Mouse (Mus musculus) myocyte (in vitro differentiated cells): ENCODE measurements at regions not wholly inside any gene's neighbourhood (a gene's known extent, or its start where the extent isn't known, plus 50 kb on each side); places are given as distances from the start of the nearest gene placed in this dataset.

Experiments used
- H3K27me3 ChIP-seq: one replicate; pipeline ENCODE4 v1.6.1; 2011; ENCODE audit not compliant: control insufficient read depth, insufficient read depth, insufficient read length
- H3K36me3 ChIP-seq: one replicate; pipeline ENCODE4 v1.6.1; 2011; ENCODE audit not compliant: control insufficient read depth, insufficient read depth
- H3K4me2 ChIP-seq: one replicate; pipeline ENCODE4 v1.6.1; 2011; ENCODE audit warnings: low read depth, control low read depth
- H3K4me3 ChIP-seq: one replicate; pipeline ENCODE4 v1.5.1; 2011; ENCODE audit warnings: mild to moderate bottlenecking, control low read depth, moderate library complexity
- H3K79me2 ChIP-seq: one replicate; pipeline ENCODE4 v1.6.1; 2011; ENCODE audit not compliant: control insufficient read depth, insufficient read depth
- H3ac ChIP-seq: one replicate; pipeline ENCODE4 v1.6.1; 2011; ENCODE audit not compliant: control insufficient read depth, insufficient read length
- CEBPB ChIP-seq: IDR thresholded peaks from 2 replicates; pipeline ENCODE4 v1.6.1; 2011; ENCODE audit warnings: mild to moderate bottlenecking, moderate library complexity; ENCODE audit not compliant: poor library complexity, insufficient read depth, severe bottlenecking
- E2F4 ChIP-seq: IDR thresholded peaks from one replicate; pipeline ENCODE4 v1.6.1; 2011; ENCODE audit warnings: mild to moderate bottlenecking, control low read depth, moderate library complexity; ENCODE audit not compliant: insufficient read depth
- MAX ChIP-seq: IDR thresholded peaks from one replicate; pipeline ENCODE4 v1.6.1; 2011; ENCODE audit warnings: low read depth, mild to moderate bottlenecking, control low read depth
- MYOD1 ChIP-seq, 3 experiments: IDR thresholded peaks; one replicate each; pipeline ENCODE4 v1.6.1; 2011; ENCODE audit warnings: control low read depth in 2 of 3, low read depth in 2 of 3, mild to moderate bottlenecking in 2 of 3, moderate library complexity in 1 of 3; ENCODE audit not compliant: insufficient read length in 2 of 3, control insufficient read depth in 1 of 3
- MYOG ChIP-seq, 3 experiments: IDR thresholded peaks; one replicate each; pipeline ENCODE4 v1.6.1; 2011; ENCODE audit warnings: control low read depth in 2 of 3, low read depth in 2 of 3, mild to moderate bottlenecking in 2 of 3; ENCODE audit not compliant: insufficient read length in 2 of 3, control insufficient read depth in 1 of 3, insufficient read depth in 1 of 3
- POLR2A ChIP-seq: IDR thresholded peaks from one replicate; pipeline ENCODE4 v1.6.1; 2011; ENCODE audit warnings: low read depth, mild to moderate bottlenecking, control low read depth, moderate library complexity; ENCODE audit not compliant: insufficient read length
- POLR2AphosphoS2 ChIP-seq: IDR thresholded peaks from one replicate; pipeline ENCODE4 v1.6.1; 2011; ENCODE audit warnings: low read depth, control low read depth; ENCODE audit not compliant: insufficient read length
- REST ChIP-seq: IDR thresholded peaks from one replicate; pipeline ENCODE4 v1.6.1; 2011; ENCODE audit warnings: mild to moderate bottlenecking, control low read depth, moderate library complexity; ENCODE audit not compliant: insufficient read depth, insufficient read length
- SRF ChIP-seq: IDR thresholded peaks from one replicate; pipeline ENCODE4 v1.6.1; 2011; ENCODE audit warnings: low read depth; ENCODE audit not compliant: control insufficient read depth, insufficient read length
- TCF12 ChIP-seq: IDR thresholded peaks from one replicate; pipeline ENCODE4 v1.6.1; 2011; ENCODE audit warnings: mild to moderate bottlenecking, control low read depth; ENCODE audit not compliant: poor library complexity, insufficient read depth, severe bottlenecking
- TCF3 ChIP-seq: IDR thresholded peaks from one replicate; pipeline ENCODE4 v1.6.1; 2011; ENCODE audit warnings: low read depth, control low read depth; ENCODE audit not compliant: insufficient read length
- USF1 ChIP-seq: IDR thresholded peaks from one replicate; pipeline ENCODE4 v1.6.1; 2011; ENCODE audit warnings: low read depth, mild to moderate bottlenecking, control low read depth, moderate library complexity

DNA sequence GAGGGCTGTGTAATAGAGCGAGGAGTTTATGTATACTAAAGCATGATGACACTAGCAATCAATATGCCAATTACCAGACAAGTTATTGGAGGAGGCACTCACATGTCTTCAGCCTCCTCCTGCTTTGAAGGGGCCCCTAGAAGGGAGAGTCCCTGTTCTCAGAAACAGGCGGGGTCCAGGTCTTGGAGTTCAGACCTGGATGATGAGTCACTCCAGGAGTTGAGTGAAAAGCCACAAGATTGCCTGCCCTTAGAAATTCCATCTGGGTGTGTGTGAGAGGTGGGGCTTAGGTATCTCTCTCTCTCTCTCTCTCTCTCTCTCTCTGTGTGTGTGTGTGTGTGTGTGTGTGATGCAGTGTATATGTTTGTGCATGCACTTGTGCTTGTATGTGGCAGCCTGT lies 62.8 kb upstream of the Nr2f2 start:
- H3K4me2 ChIP-seq, result no peak overlapping the region
- TF ChIP-seq POLR2AphosphoS2 (no peak), MAX (no peak), TCF3 (no peak), TCF12 (no peak)

DNA sequence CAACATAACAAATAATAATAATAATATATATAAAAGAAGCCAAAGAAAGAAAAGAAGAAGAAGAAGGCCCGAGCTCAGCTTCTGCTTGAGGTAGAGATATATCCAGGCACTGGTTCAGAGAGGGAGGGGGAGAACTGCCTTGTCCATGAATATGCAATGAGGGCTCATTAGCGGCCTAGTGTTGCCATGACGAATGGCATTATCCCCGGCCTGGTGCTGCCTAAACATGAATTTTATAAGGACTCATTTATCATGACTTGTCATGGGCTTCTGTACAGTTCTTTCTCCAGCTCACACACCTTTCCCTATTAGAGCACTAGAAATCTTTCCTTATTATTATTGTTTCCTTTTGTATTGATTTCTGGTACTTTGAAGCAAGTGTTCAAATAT lies 57.7 kb upstream of the Nr2f2 start:
- Histone ChIP-seq H3ac (no peak overlapping the region), H3K36me3 (no peaks in the 10 kb centered on the region), H3K27me3 (no peaks in the 10 kb centered on the region), H3K4me3 (no peak overlapping the region), H3K4me2 (no peak overlapping the region), H3K79me2 (no peaks in the 10 kb centered on the region)
- TF ChIP-seq TCF12 (no peak), MYOG (IDR thresholded peaks at IDR 0.05; ENCODE audit: control insufficient read depth in 1 of 3, insufficient read depth in 1 of 3, insufficient read length in 2 of 3, low read depth in 2 of 3) (no peak), MYOD1 (IDR thresholded peaks at IDR 0.05; ENCODE audit: control insufficient read depth in 1 of 3, insufficient read length in 2 of 3, low read depth in 2 of 3) (no peak), E2F4 (no peak), REST (no peak), POLR2A (no peak), USF1 (no peak), MAX (no peak)

More for the DNA sequence above, 62.8 kb upstream of the Nr2f2 start:
- Histone ChIP-seq H3K4me3 (no peak overlapping the region), H3ac (no peak overlapping the region), H3K36me3 (no peaks in the 10 kb centered on the region), H3K79me2 (no peaks in the 10 kb centered on the region), H3K27me3 (no peaks in the 10 kb centered on the region)

DNA sequence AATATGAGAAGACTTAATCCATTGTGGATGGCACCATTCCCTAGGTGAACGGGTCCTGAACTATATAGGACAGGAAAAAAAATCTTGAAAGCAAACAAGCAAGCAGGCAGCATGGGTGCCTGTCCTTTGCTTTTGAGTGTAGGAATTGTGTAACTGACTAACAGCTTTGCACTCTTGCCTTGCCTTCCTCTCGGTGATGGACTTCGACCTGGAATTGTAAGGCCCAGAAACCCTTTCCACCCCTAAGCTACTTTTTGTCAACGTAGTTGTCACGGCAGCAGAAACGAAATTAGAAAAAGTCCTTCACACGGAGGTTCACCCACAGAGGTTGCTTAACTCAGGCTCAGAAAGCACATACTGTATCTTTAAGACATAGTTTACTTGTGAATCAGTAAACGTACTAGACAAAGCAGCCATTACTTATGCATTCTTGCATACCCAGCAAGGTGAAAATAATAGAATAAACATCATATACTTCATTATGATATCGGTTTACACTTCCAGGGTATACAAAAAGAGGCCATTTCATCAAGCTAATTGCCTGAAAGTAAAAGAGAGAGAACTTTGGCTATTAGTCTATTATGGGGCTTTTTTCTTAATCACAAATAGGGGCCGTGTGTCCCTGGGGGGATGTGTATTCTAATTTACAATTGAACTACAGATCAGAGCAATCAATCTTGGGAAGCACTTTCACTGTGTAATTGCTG lies 57.1 kb upstream of the Nr2f2 start:
- H3K36me3 ChIP-seq, result no peaks in the 10 kb centered on the region
- H3K4me2 ChIP-seq, result no peak overlapping the region
- TF ChIP-seq CEBPB, result no peak
- TF ChIP-seq USF1, result no peak
- TF ChIP-seq TCF3, result no peak
- no peak for TF ChIP-seq SRF
- no peak for TF ChIP-seq TCF12
- no peak for TF ChIP-seq POLR2AphosphoS2
- no peak for TF ChIP-seq MYOD1 (IDR thresholded peaks at IDR 0.05; ENCODE audit: control insufficient read depth in 1 of 3, insufficient read length in 2 of 3, low read depth in 2 of 3)
- TF ChIP-seq POLR2A, result no peak
- no peak overlapping the region for H3ac ChIP-seq
- H3K4me3 ChIP-seq, result no peak overlapping the region
- H3K79me2 ChIP-seq, result no peaks in the 10 kb centered on the region
- no peaks in the 10 kb centered on the region for H3K27me3 ChIP-seq

DNA sequence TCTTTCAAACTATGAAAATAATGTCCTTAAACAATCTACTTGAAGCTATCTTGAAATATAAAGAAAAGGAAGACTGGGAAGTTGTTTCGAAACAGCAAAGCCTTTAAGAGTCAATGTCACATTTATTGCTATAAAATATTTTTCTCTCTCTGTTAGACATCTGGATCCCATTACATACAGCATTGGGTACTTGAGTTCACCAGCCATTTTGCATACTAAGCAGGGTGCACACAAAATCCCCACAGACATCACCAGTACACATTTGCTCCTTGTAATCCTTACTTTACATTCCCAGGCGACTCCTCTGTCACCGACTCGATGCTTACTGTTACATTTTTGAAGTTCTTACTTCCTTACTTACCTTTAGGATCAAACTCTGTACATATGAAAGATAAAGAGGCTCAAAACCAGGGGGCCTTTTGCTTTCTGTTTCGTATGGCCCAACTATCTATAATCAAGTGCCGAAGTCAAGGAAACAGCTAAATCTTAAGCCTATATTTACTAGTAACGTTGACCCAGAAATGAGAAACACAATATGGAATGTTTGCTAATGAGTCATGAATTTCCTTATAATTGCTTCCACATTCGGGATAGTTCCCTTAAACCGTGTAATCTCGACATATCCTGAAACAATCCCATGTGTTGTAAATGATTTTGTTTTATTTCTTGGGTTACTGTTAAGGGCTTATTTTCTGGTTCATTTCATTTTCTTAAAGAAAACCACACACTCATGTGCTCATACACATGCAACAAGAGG lies 49.8 kb upstream of the Nr2f2 start:
- peak overlapping the region; percentile 20 for H3K4me2 ChIP-seq
- no peaks in the 10 kb centered on the region for H3K36me3 ChIP-seq
- no peak for TF ChIP-seq TCF3
- TF ChIP-seq TCF12, result no peak
- TF ChIP-seq POLR2AphosphoS2, result no peak
- no peak overlapping the region for H3ac ChIP-seq
- no peak overlapping the region for H3K4me3 ChIP-seq
- no peaks in the 10 kb centered on the region for H3K27me3 ChIP-seq
- no peaks in the 10 kb centered on the region for H3K79me2 ChIP-seq
